Mouse (Mus musculus): Measurements from ENCODE around the gene Tbcc. TPM values are rescaled to one million over a fixed set of nuclear protein-coding genes. Genes with fewer than 3 reads are reported as not detected.

The Tbcc gene
- polyA plus RNA-seq, 1 experiment from 2014 or later, result 52.4 TPM

- no peak overlapping the region for H3K4me2 ChIP-seq
- H3K4me1 ChIP-seq (replicated peaks), result no peaks in the 10 kb centered on the region
- no peaks in the 10 kb centered on the region for H3K27me3 ChIP-seq (replicated peaks)
- H3K4me3 ChIP-seq, result no peak overlapping the region
- H3K9me3 ChIP-seq (replicated peaks), result no peaks in the 10 kb centered on the region
- 77% methylated on average over 19 of the region's 19 CpGs for WGBS
- no peak for ATAC-seq (ENCODE audit: insufficient number of reproducible peaks, low FRiP score)
- peaks cover 100% of the 10 kb centered on the region for H3K36me3 ChIP-seq
- no peak overlapping the region for H3K9ac ChIP-seq
- H3K27ac ChIP-seq (ENCODE audit: poor library complexity, severe bottlenecking), result no peak overlapping the region
Observed at GRCm38 (mm10) chr17:46933557-46934348, 43.3 kb downstream of the Tbcc start.

- no peak overlapping the region for H3K4me2 ChIP-seq
- ATAC-seq (ENCODE audit: insufficient number of reproducible peaks, low FRiP score), result no peak
- H3K9ac ChIP-seq, result no peak overlapping the region
- peaks cover 96% of the 10 kb centered on the region for H3K36me3 ChIP-seq
- no peak overlapping the region for H3K27ac ChIP-seq (ENCODE audit: poor library complexity, severe bottlenecking)
- no peaks in the 10 kb centered on the region for H3K27me3 ChIP-seq (replicated peaks)
- H3K9me3 ChIP-seq (replicated peaks), result no peaks in the 10 kb centered on the region
- WGBS, result 91% methylated on average over 8 of the region's 8 CpGs
- no peak overlapping the region for H3K4me3 ChIP-seq
- H3K4me1 ChIP-seq (replicated peaks), result no peaks in the 10 kb centered on the region
Observed at GRCm38 (mm10) chr17:46940461-46940860, 50.0 kb downstream of the Tbcc start.

Other genes with a start within 250 kb of the Tbcc start
- gene Klc4, start 244.7 kb upstream of the Tbcc start, polyA plus RNA-seq (2016; fragmentation: Nextera tagmentation; extraction: Ambion mirVana), result 19.9 and 21.1 TPM in 2 replicates
- gene Mrpl2, start 244.5 kb upstream of the Tbcc start, polyA plus RNA-seq (2016; fragmentation: Nextera tagmentation; extraction: Ambion mirVana), result 90.9 and 99.0 TPM in 2 replicates
- 48.1 and 53.1 TPM in 2 replicates for gene Cul7, start 240.3 kb upstream of the Tbcc start, polyA plus RNA-seq (2016; fragmentation: Nextera tagmentation; extraction: Ambion mirVana)
- 36.5 and 38.9 TPM in 2 replicates for gene Rrp36, start 216.3 kb upstream of the Tbcc start, polyA plus RNA-seq (2016; fragmentation: Nextera tagmentation; extraction: Ambion mirVana)
- gene Mea1, start 211.9 kb upstream of the Tbcc start, polyA plus RNA-seq (2016; fragmentation: Nextera tagmentation; extraction: Ambion mirVana), result 116 and 123 TPM in 2 replicates
- 149 and 155 TPM in 2 replicates for gene Klhdc3, start 209.8 kb upstream of the Tbcc start, polyA plus RNA-seq (2016; fragmentation: Nextera tagmentation; extraction: Ambion mirVana)
- 62.8 TPM in 2 replicates for gene Ppp2r5d, start 185.6 kb upstream of the Tbcc start, polyA plus RNA-seq (2016; fragmentation: Nextera tagmentation; extraction: Ambion mirVana)
- 16.9 and 17.0 TPM in 2 replicates for gene Pex6, start 179.2 kb upstream of the Tbcc start, polyA plus RNA-seq (2016; fragmentation: Nextera tagmentation; extraction: Ambion mirVana)
- 0.38 and 0.90 TPM in 2 replicates for gene Gnmt, start 161.5 kb upstream of the Tbcc start, polyA plus RNA-seq (2016; fragmentation: Nextera tagmentation; extraction: Ambion mirVana)
- gene Cnpy3, start 138.5 kb upstream of the Tbcc start, polyA plus RNA-seq (2016; fragmentation: Nextera tagmentation; extraction: Ambion mirVana), result 52.2 and 53.0 TPM in 2 replicates
- gene Ptcra, start 127.0 kb upstream of the Tbcc start, polyA plus RNA-seq (2016; fragmentation: Nextera tagmentation; extraction: Ambion mirVana), result 0.13 and 0.33 TPM in 2 replicates
- gene 2310039H08Rik, start 118.0 kb upstream of the Tbcc start, polyA plus RNA-seq (2016; fragmentation: Nextera tagmentation; extraction: Ambion mirVana), result 41.7 and 41.9 TPM in 2 replicates
- gene Rpl7l1, start 108.0 kb upstream of the Tbcc start, polyA plus RNA-seq (2016; fragmentation: Nextera tagmentation; extraction: Ambion mirVana), result 106 and 115 TPM in 2 replicates
- gene Bicral, start 32.2 kb upstream of the Tbcc start, polyA plus RNA-seq (2016; fragmentation: Nextera tagmentation; extraction: Ambion mirVana), result 4.0 and 5.7 TPM in 2 replicates
- not detected in 2 replicates for gene Prph2, start 19.8 kb downstream of the Tbcc start, polyA plus RNA-seq (2016; fragmentation: Nextera tagmentation; extraction: Ambion mirVana)
- 20.2 and 20.7 TPM in 2 replicates for gene Ubr2, start 119.9 kb downstream of the Tbcc start, polyA plus RNA-seq (2016; fragmentation: Nextera tagmentation; extraction: Ambion mirVana)